Mouse (Mus musculus): ENCODE results near the gene Vamp4.

Gene Vamp4

DNA sequence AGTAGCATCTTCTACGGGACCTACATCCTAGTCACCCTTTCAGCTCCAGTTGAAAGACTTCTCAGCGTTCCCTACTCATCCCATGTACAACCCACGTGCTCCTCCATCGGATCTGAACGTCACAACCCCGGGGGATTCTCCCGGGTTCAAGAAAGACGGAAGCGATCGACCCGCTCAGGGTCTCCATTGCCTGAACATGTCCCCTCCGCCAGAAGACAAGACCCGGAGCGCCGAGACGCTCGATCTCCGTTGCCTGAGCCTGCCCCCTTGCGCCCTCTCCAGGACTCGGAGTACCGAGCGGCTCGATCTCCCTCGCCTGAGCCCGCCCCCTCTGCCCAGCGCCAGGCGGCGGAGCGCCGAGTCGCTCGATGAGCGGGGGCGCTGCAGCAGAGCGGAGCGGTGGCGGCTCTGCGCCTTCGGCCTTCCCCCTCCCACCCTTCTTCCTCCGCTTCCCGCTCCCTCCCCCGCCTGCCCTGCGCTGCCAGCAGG, at the start of gene Vamp4:
Gene Vamp4, plus strand, starts transcription at position 256 of the 489 bp plus-strand sequence.
- DNase-seq, result peak; percentile 96

GRCm38 (mm10) chr1:162529651-162530050, 40.7 kb upstream of the Vamp4 start:
- DNase-seq, result peak; percentile 51 to 56

- DNase-seq, result no peak
Measured at GRCm38 (mm10) chr1:162530666-162531065, 39.6 kb upstream of the Vamp4 start.

- DNase-seq, result no peak
Measured at GRCm38 (mm10) chr1:162531584-162531983, 38.7 kb upstream of the Vamp4 start.

- DNase-seq, result no peak
Measured at GRCm38 (mm10) chr1:162532330-162532729, 38.0 kb upstream of the Vamp4 start.

- DNase-seq, result no peak
Measured at GRCm38 (mm10) chr1:162533766-162534560, 36.4 kb upstream of the Vamp4 start.

DNA sequence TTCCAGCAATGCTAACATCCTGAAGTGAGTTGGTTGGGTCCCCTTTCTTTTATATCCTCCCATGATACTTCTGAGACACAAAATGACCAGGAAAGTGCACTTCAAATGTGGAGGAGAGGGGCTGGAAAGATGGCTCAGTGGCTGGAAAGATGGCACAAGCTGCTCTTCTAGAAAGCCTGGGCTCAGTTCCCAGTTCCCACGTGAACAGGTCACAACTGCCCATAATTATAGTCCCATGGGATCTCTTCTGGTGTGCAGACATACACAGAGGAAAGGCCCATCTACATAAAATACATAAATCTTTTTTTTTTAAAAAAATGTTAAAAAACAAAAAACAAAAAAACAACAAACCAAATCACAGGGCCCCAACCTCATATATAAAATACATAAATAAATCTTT, 27.1 kb upstream of the Vamp4 start:
- peak in 1 of 2 experiments; percentile 22 for DNase-seq

- DNase-seq, result no peak
Measured at GRCm38 (mm10) chr1:162547607-162548006, 22.7 kb upstream of the Vamp4 start.

DNA sequence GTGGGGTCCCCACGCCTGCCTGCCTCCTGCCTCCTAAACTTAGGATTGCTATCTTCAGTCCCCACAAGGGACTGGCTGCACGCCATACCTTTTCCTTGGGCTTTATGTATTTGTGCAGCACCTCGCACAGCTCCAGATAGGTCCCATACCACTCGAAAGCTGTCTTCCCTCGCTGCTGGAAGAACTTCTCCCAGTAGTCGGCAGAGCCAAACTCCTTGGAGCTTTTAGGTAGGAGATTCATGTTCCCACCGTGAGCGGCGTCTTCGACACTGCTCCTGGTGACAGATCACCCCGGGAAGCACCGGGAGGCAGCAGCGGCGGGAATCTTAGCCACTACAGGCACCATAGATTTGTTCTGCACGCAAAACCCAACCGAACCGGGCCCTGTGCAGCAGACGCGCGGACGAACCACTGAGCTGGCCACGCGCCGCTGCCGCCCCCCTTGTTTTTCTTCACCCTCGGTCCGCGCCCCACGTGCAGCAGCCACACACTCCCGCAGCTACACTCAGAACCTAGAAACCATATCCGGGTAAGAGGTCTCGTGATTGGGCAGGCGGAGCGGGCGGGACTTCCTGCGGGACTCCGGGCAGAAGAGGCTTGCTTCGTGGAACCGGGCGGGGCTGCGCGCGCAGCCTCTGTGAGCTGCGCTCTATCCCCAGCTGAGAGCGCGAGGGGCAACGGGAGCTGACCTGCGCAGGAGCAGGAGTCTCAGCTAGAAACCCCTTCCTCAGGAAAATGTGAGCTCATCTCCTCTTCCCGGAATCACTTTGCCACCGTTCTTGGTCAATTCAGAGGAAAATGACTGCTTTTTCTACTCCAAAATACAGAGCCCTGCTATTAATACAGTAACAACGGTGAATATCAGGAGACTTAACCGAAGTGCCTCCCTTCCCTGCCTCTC, 22.0 kb upstream of the Vamp4 start, which contains the start of gene Mettl13:
Gene Mettl13, minus strand, starts transcription at position 536 of the 901 bp plus-strand sequence.
- DNase-seq, result peak; percentile 89 to 93

- no peak for DNase-seq
Measured at GRCm38 (mm10) chr1:162548917-162549613, 21.2 kb upstream of the Vamp4 start.

DNA sequence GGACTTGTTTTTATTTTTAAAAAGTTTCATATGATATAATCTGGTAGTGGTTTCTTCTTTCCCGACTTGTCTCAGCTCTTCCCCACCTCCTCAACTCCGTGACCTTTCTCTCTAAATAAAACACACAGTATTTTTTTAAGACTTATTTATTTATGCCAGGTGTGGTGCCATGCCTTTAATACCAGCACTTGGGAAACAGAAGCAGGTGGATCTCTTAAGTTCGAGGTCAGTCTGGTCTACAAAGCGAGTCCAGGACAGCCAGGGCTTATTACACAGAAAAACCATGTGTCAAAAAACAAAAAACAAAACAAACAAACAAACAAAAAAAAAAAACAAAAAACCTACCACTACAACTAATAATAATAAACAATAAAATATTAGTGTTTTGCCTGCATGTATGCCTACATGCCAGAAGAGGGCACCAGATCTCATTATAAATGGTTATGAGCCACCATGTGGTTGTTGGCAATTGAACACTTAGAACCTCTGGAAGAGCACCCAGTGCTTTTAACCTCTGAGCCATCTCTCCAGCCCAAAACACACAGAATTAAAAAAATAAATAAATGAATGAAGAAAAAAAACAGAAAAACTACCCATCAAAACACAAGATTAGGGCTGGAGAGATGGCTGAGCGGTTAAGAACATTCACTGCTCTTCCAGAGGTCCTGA, 20.6 kb upstream of the Vamp4 start:
- DNase-seq, result peak in 1 of 2 experiments; percentile 36

GRCm38 (mm10) chr1:162552956-162553355, 17.4 kb upstream of the Vamp4 start:
- DNase-seq, result no peak

- no peak for DNase-seq
Measured at GRCm38 (mm10) chr1:162554193-162554592, 16.1 kb upstream of the Vamp4 start.

- no peak for DNase-seq
Measured at GRCm38 (mm10) chr1:162563236-162563635, 7.1 kb upstream of the Vamp4 start.

GRCm38 (mm10) chr1:162564992-162565391, 5.3 kb upstream of the Vamp4 start:
- no peak for DNase-seq

DNA sequence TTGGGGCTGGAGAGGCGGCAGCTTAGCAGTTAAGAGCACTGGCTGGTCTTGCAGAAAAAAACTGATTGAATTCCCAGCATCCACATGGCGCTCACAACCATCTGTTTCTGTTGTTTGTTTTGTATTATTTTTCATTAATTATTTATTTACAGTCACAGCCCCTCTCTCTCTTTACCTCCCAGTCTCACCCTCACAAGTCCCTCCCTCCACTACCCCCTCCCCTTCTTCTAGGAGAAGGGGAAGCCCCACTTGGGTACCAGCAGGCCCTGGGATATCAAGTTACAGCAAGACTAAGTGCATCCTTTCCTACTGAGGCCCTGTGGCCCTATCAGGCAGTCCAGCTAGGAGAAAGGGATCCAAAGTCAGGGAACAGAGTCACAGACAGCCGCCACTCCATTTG, 3.0 kb upstream of the Vamp4 start:
- DNase-seq, result no peak

GRCm38 (mm10) chr1:162570931-162571601, 751 bp downstream of the Vamp4 start:
- peak; percentile 67 to 68 for DNase-seq

GRCm38 (mm10) chr1:162575098-162575497, 4.8 kb downstream of the Vamp4 start:
- peak in 1 of 2 experiments; percentile 19 for DNase-seq

DNA sequence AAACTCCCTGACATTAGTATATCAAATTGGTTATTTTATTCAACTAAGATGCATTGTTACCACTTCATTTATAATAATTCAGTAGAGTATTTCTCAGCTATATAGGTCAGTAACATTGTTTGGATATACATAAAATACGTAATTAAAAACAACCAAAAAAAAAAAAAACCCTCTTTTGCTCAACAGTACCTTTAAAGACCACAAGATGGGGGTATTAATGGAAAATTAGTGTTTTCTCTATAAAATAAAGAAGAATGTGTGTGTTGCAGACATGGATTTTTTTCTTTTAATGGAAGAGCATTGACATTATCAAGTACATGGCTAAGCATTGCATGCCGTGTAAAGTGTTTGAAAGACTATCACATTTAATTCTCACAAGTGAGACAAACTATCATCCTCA, 12.6 kb downstream of the Vamp4 start:
- no peak for DNase-seq

DNA sequence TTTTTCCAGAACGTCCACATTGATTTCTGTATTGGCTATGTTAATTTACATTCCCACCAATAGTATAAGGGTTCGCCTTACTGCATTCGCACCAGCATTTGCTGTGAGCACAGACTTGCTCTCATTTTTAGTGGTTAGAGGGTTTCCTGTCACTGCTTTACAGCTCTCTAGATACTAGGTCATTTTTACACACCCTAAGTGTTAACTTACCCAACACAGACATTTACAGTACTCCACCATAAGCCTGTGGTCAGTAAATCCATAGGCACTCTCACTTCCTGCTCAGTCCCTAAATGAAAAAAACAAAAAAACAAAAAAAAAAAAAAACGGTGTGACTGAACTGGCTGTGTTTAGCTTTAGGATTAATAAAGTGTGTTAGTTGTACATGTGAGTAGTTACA, 16.0 kb downstream of the Vamp4 start:
- DNase-seq, result no peak

DNA sequence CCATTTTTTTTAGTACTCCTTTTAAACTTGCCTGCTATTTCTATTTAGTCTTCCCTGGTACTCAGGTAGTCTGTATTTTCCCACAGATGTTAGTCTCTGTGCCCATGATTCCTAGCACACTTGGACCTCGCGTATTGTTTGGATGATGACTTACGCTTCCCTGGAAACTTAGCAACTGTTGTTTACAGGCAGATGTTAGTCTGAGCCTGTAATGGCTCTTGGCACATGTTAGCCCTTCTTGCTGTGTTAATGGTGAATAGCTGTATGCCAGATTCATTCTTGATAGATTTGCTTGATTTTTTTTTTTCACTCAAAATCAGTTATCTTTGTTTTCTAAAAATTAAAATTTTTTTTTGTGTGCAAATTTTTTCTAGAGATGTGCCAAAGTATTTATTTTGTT, 18.3 kb downstream of the Vamp4 start:
- DNase-seq, result no peak

GRCm38 (mm10) chr1:162589443-162589842, 19.1 kb downstream of the Vamp4 start:
- no peak for DNase-seq

All from cerebellum, postnatal 14 days (tissue).